Mouse (Mus musculus) gonadal fat pad, adult 2 months (tissue): ENCODE measurements around the gene Gm20458. TPM values are rescaled to one million over a fixed set of nuclear protein-coding genes. Genes with fewer than 3 reads are reported as not detected.

Source experiments
- DNase-seq: peaks from one replicate; pipeline ENCODE4 v3.0.0-alpha.2; 2012; ENCODE audit warnings: low read depth
- polyA plus RNA-seq: library from polyadenylated mRNA; depleted of rRNA; stranded (reverse); fragments of >200 nt; gene quantifications from 2 replicates; pipeline ENCODE4 v1.2.3, GENCODE M21; 2012; rRNA removed

Gm20458 gene
- polyA plus RNA-seq, 1 experiment: 25.0 TPM

GRCm38 (mm10) chr2:164537003-164537402 lies 76.2 kb downstream of the Gm20458 start:
- no peak for DNase-seq

Other genes with a start within 250 kb of the Gm20458 start
- 420 and 765 TPM in 2 replicates for gene Wfdc15b, start 239.3 kb upstream of the Gm20458 start, polyA plus RNA-seq
- gene Svs2, start 222.5 kb upstream of the Gm20458 start, polyA plus RNA-seq: 4.1 TPM in 1 of 2 replicates, not detected in the other
- gene Svs3b, start 204.3 kb upstream of the Gm20458 start, polyA plus RNA-seq: 0.69 TPM in 1 of 2 replicates, not detected in the other
- 15.6 TPM in 1 of 2 replicates, not detected in the other for gene Svs4, start 182.5 kb upstream of the Gm20458 start, polyA plus RNA-seq
- 3.0 TPM in 1 of 2 replicates, not detected in the other for gene Svs3a, start 171.7 kb upstream of the Gm20458 start, polyA plus RNA-seq
- gene Svs6, start 144.2 kb upstream of the Gm20458 start, polyA plus RNA-seq: 0.27 TPM in 1 of 2 replicates, not detected in the other
- 32.6 TPM in 1 of 2 replicates, not detected in the other for gene Svs5, start 128.2 kb upstream of the Gm20458 start, polyA plus RNA-seq
- 73.0 and 86.1 TPM in 2 replicates for gene Slpi, start 71.9 kb upstream of the Gm20458 start, polyA plus RNA-seq
- gene Rbpjl, start 57.8 kb upstream of the Gm20458 start, polyA plus RNA-seq: 0.03 TPM in 2 replicates
- gene Matn4, start 55.8 kb upstream of the Gm20458 start, polyA plus RNA-seq: 0.88 and 1.4 TPM in 2 replicates
- 18.0 and 19.6 TPM in 2 replicates for gene Sdc4, start 17.1 kb upstream of the Gm20458 start, polyA plus RNA-seq
- gene Sys1, start 4.0 kb upstream of the Gm20458 start, polyA plus RNA-seq: 94.8 and 100 TPM in 2 replicates
- not detected in 2 replicates for gene Trp53tg5, start 12.8 kb downstream of the Gm20458 start, polyA plus RNA-seq
- gene Dbndd2, start 25.1 kb downstream of the Gm20458 start, polyA plus RNA-seq: 24.8 and 29.5 TPM in 2 replicates
- gene Pigt, start 36.6 kb downstream of the Gm20458 start, polyA plus RNA-seq: 97.9 and 128 TPM in 2 replicates
- 12.1 and 16.0 TPM in 2 replicates for gene Wfdc2, start 101.4 kb downstream of the Gm20458 start, polyA plus RNA-seq
- gene Spint3, start 112.5 kb downstream of the Gm20458 start, polyA plus RNA-seq: 317 and 597 TPM in 2 replicates
- 94.1 and 109 TPM in 2 replicates for gene Wfdc6a, start 124.5 kb downstream of the Gm20458 start, polyA plus RNA-seq
- 211 and 222 TPM in 2 replicates for gene Eppin, start 132.6 kb downstream of the Gm20458 start, polyA plus RNA-seq
- gene Wfdc6b, start 152.6 kb downstream of the Gm20458 start, polyA plus RNA-seq: 159 and 208 TPM in 2 replicates
- gene Wfdc8, start 152.7 kb downstream of the Gm20458 start, polyA plus RNA-seq: 341 and 347 TPM in 2 replicates
- 238 and 428 TPM in 2 replicates for gene Wfdc16, start 177.8 kb downstream of the Gm20458 start, polyA plus RNA-seq
- 5,228 and 5,435 TPM in 2 replicates for gene Wfdc10, start 195.1 kb downstream of the Gm20458 start, polyA plus RNA-seq
- gene Wfdc9, start 195.6 kb downstream of the Gm20458 start, polyA plus RNA-seq: 190 and 293 TPM in 2 replicates
- 6.6 and 15.6 TPM in 2 replicates for gene Wfdc11, start 213.1 kb downstream of the Gm20458 start, polyA plus RNA-seq
- 1,038 and 1,237 TPM in 2 replicates for gene Wfdc13, start 224.1 kb downstream of the Gm20458 start, polyA plus RNA-seq
- 272 and 330 TPM in 2 replicates for gene Spint4, start 237.5 kb downstream of the Gm20458 start, polyA plus RNA-seq